Mouse (Mus musculus): ENCODE results near the gene Etfb.

DNA sequence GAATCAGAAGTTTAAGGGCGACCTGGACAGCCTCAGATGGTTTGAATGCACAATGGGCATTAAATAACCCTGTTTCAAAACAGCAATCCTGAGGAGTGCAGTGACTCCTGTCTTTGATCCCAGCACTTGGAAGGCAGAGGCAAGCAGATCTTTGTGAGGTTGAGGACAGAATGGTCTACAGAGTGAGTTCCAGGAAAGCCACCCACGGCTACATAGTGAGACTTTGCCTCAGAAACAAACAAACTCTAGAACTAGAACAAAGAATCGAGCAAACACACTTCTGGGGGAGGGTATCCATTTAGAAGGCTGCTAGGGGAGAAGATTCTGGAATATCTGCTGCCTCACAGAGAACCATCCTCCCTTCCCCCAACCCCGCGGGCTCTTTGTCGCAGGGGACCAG lies 3.4 kb upstream of the Etfb start, which contains the start of gene Cldnd2:
- TF ChIP-seq SIN3A (IDR thresholded peaks at IDR 0.05; ENCODE audit: low read length) (no peak), JUN (IDR thresholded peaks at IDR 0.05; ENCODE audit: insufficient read depth, low read depth, low read length) (no peak), POLR2A (IDR thresholded peaks at IDR 0.05; ENCODE audit: low read depth, low read length) (no peak), CTCF (conservative IDR thresholded peaks at IDR 0.05 in 1 of 2, IDR thresholded peaks at IDR 0.05 in 1 of 2; ENCODE audit: low read depth in 2 of 2, low read length in 2 of 2) (no peak), HCFC1 (IDR thresholded peaks at IDR 0.05; ENCODE audit: low read depth, low read length) (no peak), BHLHE40 (IDR thresholded peaks at IDR 0.05; ENCODE audit: low read depth, low read length) (no peak), POLR2AphosphoS2 (IDR thresholded peaks at IDR 0.05; ENCODE audit: low read depth, low read length) (no peak), USF2 (conservative IDR thresholded peaks at IDR 0.05; ENCODE audit: low read depth, low read length) (no peak), RCOR1 (conservative IDR thresholded peaks at IDR 0.05; ENCODE audit: low read depth, low read length) (no peak), MAFK (IDR thresholded peaks at IDR 0.05; ENCODE audit: insufficient replicate concordance, low read length) (no peak), ZKSCAN1 (IDR thresholded peaks at IDR 0.05; ENCODE audit: borderline replicate concordance, low read depth, low read length) (no peak), E2F4 (IDR thresholded peaks at IDR 0.05; ENCODE audit: insufficient replicate concordance, low read depth, low read length) (no peak), MXI1 (IDR thresholded peaks at IDR 0.05; ENCODE audit: low read depth, low read length) (no peak)

Measured in CH12.LX (cell line).